Mouse (Mus musculus) kidney, embryonic 14.5 days (tissue): Measurements from ENCODE around the gene Ssr1. TPM values are rescaled to one million over a fixed set of nuclear protein-coding genes. Genes with fewer than 3 reads are reported as not detected.

Experiments
- ATAC-seq: fragments of 200-750 bp; cut with Nextera tagmentation; 2 replicates; pipeline ENCODE4 v1.8.0; 2017; ENCODE audit warnings: moderate number of reproducible peaks, mild to moderate bottlenecking, moderate TSS enrichment, moderate library complexity; ENCODE audit not compliant: low FRiP score, low TSS enrichment
- H3K27ac ChIP-seq: fragments of 300-500 bp; sonication (generic); 2 replicates; pipeline ENCODE4 v1.5.1; 2014; ENCODE audit warnings: low read depth, mild to moderate bottlenecking, low read length, moderate library complexity, mixed read lengths
- H3K27me3 ChIP-seq: fragments of 300-500 bp; sonication (generic); 2 replicates; pipeline ENCODE4 v1.6.1; 2014; ENCODE audit warnings: mild to moderate bottlenecking, low read length; ENCODE audit not compliant: control insufficient read depth, insufficient read depth
- H3K36me3 ChIP-seq: fragments of 300-500 bp; sonication (generic); 2 replicates; pipeline ENCODE4 v1.6.1; 2014; ENCODE audit warnings: low read length, mixed read lengths; ENCODE audit not compliant: control insufficient read depth, insufficient read depth
- H3K4me1 ChIP-seq: fragments of 300-500 bp; sonication (generic); 2 replicates; pipeline ENCODE4 v1.6.1; 2014; ENCODE audit warnings: low read length, mixed read lengths; ENCODE audit not compliant: control insufficient read depth, insufficient read depth
- H3K4me2 ChIP-seq: fragments of 300-500 bp; sonication (generic); replicated peaks from 2 replicates; pipeline ENCODE4 v1.6.1; 2014; ENCODE audit warnings: low read depth, mild to moderate bottlenecking, low read length
- H3K4me3 ChIP-seq: fragments of 300-500 bp; sonication (generic); 2 replicates; pipeline ENCODE4 v1.5.1; 2014; ENCODE audit warnings: mild to moderate bottlenecking, low read length
- H3K9ac ChIP-seq: fragments of 300-500 bp; sonication (generic); 2 replicates; pipeline ENCODE4 v1.6.1; 2014; ENCODE audit warnings: low read depth, mild to moderate bottlenecking, low read length, moderate library complexity
- H3K9me3 ChIP-seq: fragments of 300-500 bp; sonication (generic); 2 replicates; pipeline ENCODE4 v1.6.1; 2016; ENCODE audit warnings: low read length; ENCODE audit not compliant: control insufficient read depth
- WGBS: fragments of 180-500 bp; shearing (Covaris S2); extraction: QIAGEN DNeasy Blood & Tissue Kit; methylation state at CpG from one replicate; pipeline ENCODE4 v1.1.7; 2014; 5-methylcytosine and 5-hydroxymethylcytosine counted together
- polyA plus RNA-seq: library from polyadenylated mRNA; unstranded; fragments of >200 nt; fragmentation: Nextera tagmentation; extraction: Ambion mirVana; gene quantifications from 2 replicates; pipeline ENCODE4 v1.2.1, GENCODE M21; 2014

Gene Ssr1
- polyA plus RNA-seq, 1 experiment from 2014 or later: 133 TPM

DNA sequence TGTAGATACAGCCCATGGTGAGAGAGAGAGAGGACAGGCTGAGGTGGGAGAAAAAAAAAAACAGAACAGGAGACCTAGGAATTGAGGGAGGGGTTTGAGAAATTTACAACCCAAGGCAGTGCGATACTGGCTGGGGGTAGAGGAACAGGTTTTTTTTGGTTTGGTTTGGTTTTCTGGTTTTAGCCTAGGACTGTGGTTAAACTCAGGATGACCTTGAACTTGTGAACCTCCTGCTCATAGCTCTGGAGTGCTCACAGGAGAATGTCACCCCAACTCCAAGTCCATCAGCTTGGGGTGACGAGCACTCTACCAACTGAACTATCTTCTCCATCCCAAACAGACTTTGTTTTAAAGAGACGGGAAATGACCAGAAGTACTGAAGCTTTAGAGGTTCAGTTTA lies 50.6 kb downstream of the Ssr1 start:
- no peak for ATAC-seq
- no peak overlapping the region for H3K4me3 ChIP-seq
- no peaks in the 10 kb centered on the region for H3K27me3 ChIP-seq
- H3K4me2 ChIP-seq: no peak overlapping the region
- H3K4me1 ChIP-seq: peaks cover 34% of the 10 kb centered on the region
- no peaks in the 10 kb centered on the region for H3K9me3 ChIP-seq
- H3K27ac ChIP-seq: peak overlapping the region; percentile 80; the same call in 1 of the 2 replicates
- H3K9ac ChIP-seq: no peak overlapping the region
- peaks cover 16% of the 10 kb centered on the region for H3K36me3 ChIP-seq
- 57% methylated on average over 3 of the region's 3 CpGs for WGBS

DNA sequence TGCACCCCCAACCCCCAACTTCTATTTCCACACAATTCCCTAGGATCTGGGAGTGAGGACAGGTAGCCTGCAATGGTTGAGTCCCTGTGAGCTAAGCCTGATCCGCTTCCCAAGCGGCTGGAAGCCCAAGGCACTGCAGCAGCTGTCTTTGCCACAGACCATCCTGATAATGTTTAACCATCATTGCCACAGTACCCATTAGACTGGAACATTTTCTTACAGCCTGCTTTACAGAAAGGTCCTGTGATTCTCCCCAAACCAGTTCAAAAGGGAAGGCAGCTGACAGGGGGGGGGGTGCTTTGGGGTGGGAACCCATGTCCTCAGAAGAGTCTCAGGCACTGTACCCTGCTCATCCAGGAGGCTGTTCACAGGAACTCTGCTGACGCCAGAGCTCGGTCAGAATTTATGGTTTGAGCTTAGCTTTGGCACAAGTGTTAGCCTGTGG lies 51.1 kb downstream of the Ssr1 start:
- 33% methylated on average over 4 of the region's 4 CpGs for WGBS
- Histone ChIP-seq H3K4me1 (peaks cover 34% of the 10 kb centered on the region), H3K4me3 (no peak overlapping the region), H3K27me3 (no peaks in the 10 kb centered on the region), H3K27ac (peak overlapping the region; percentile 80), H3K36me3 (peaks cover 10% of the 10 kb centered on the region; the same call in 1 of the 2 replicates), H3K9me3 (no peaks in the 10 kb centered on the region), H3K4me2 (no peak overlapping the region), H3K9ac (no peak overlapping the region)
- ATAC-seq: peak; percentile 72

DNA sequence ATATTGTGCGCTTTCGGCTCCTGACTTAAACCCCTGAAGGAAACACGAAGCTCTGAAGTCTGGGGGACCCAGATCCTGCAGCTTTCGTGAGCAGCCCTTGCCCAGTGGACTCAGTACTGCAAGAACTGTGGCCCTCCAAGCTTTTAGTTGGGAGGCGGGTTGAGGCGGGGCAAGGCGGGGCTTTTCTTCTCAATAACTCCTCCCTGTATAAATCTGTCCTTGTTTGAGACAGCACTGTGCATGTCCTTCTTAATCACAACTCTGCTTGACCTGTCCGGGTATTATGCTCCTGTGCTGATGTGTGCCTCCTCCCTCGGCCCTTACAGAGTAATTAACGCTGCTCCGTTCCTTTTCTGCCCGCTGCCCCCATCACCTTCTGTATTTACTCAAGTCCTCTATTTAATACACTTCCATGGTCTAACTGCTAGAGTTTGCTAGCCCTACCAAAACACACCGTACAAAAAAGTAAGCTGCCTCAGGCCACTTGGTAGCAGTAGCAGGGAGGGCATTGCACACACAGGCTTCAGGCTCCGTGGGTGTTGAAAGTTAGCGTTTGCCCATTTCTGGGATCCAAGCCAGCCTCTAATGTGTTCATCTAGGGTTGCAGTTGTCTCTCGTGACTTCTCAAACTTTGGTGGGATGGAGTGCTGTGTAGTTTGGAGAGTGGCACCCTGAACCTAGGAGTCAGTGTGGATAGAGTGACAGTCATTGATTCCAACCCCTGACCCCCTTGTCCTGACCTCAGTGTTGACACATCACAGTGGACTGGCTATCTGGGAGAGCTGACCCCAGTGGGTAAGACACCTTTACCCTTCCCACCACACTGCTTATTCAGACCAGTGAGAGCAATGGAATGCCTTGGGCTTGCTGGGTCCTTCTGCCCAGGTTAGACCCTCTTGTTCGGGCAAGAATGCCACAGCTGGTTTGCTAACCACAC lies 51.8 kb downstream of the Ssr1 start:
- Histone ChIP-seq H3K27me3 (no peaks in the 10 kb centered on the region), H3K4me1 (peaks cover 34% of the 10 kb centered on the region), H3K4me3 (no peak overlapping the region), H3K36me3 (peaks cover 4% of the 10 kb centered on the region; the same call in 1 of the 2 replicates), H3K9me3 (no peaks in the 10 kb centered on the region), H3K9ac (0 out of 2 replicates have a peak overlapping the region, but pooled peaks have one; percentile 42), H3K27ac (peak overlapping the region; percentile 80), H3K4me2 (no peak overlapping the region)
- 40% methylated on average over 17 of the region's 17 CpGs for WGBS
- peak; percentile 55 for ATAC-seq

DNA sequence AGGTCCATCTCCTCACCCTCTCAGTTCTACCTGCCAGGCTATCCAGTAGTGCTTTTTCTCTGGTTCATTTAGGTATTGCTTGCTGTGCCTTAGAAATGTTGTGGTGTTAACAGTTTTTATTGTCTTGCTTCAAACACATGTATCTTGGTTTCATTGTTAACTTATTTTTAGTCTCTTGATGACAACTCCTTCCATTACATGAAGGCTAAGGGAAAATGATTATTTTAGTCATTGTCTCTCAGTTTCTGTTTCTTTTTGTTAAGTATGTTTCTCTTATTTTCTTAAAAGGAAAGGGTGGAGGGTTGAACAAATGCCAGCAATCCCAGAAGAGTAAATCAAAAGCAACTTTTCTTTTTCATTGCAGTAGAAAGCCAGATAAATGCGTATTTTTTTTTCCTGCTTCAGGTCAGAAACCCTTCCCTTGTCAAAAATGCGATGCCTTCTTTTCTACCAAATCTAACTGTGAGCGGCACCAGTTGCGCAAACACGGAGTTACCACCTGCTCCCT lies 52.8 kb downstream of the Ssr1 start:
- H3K27ac ChIP-seq: no peak overlapping the region
- H3K9ac ChIP-seq: no peak overlapping the region
- ATAC-seq: no peak
- no peak overlapping the region for H3K4me2 ChIP-seq
- peaks cover 7% of the 10 kb centered on the region; the same call in 1 of the 2 replicates for H3K36me3 ChIP-seq
- H3K9me3 ChIP-seq: no peaks in the 10 kb centered on the region
- H3K27me3 ChIP-seq: no peaks in the 10 kb centered on the region
- no peak overlapping the region for H3K4me3 ChIP-seq
- peaks cover 34% of the 10 kb centered on the region for H3K4me1 ChIP-seq
- 72% methylated on average over 5 of the region's 5 CpGs for WGBS

DNA sequence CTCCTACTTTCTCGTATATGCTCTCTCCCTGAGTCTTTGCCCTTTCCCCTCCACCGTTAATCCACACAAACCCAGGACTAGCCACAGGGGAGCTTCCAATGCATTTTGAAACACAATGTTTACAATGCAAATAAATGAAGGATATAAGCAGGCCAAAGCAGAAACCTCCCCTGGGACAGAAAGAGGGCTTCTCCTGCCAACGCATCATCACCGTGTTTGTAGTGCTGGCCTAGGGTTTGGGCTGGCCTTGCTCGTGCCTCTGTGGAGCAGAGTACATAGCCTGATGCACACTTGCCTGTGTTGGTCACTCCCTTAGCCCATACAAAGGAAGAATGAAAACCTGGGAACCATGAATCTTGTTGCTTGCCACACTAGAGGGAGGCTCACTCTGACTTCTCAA lies 53.4 kb downstream of the Ssr1 start:
- H3K4me3 ChIP-seq: no peak overlapping the region
- 73% methylated on average over 5 of the region's 5 CpGs for WGBS
- H3K27me3 ChIP-seq: no peaks in the 10 kb centered on the region
- no peaks in the 10 kb centered on the region for H3K9me3 ChIP-seq
- no peak overlapping the region for H3K4me2 ChIP-seq
- ATAC-seq: no peak
- H3K4me1 ChIP-seq: peaks cover 34% of the 10 kb centered on the region
- peaks cover 13% of the 10 kb centered on the region; the same call in 1 of the 2 replicates for H3K36me3 ChIP-seq
- no peak overlapping the region for H3K9ac ChIP-seq
- H3K27ac ChIP-seq: no peak overlapping the region

DNA sequence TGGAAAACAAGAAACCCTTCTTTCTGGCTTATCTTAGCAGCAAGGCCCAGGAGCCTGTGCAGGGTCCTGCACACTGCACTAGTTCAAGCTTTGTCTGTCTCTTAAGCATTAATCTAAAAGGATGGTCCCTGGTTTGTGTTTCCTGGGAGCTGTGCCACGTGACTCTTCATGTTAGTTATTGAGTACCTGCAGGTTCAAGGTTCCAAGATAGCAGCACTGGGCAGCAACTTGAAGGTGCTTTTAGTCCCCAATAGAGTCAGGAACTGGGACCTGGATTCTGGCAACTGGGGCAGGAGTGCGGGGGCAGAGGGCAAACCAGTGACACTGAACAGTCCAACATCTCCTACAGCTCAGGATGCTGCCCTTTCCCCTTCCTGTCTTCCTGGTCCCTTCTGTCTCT lies 53.9 kb downstream of the Ssr1 start:
- ATAC-seq: no peak
- Histone ChIP-seq H3K27ac (no peak overlapping the region), H3K4me1 (peaks cover 34% of the 10 kb centered on the region), H3K9ac (no peak overlapping the region), H3K4me2 (no peak overlapping the region), H3K9me3 (no peaks in the 10 kb centered on the region), H3K27me3 (no peaks in the 10 kb centered on the region), H3K4me3 (no peak overlapping the region), H3K36me3 (peaks cover 14% of the 10 kb centered on the region; the same call in 1 of the 2 replicates)
- 83% methylated on average over 2 of the region's 2 CpGs for WGBS

DNA sequence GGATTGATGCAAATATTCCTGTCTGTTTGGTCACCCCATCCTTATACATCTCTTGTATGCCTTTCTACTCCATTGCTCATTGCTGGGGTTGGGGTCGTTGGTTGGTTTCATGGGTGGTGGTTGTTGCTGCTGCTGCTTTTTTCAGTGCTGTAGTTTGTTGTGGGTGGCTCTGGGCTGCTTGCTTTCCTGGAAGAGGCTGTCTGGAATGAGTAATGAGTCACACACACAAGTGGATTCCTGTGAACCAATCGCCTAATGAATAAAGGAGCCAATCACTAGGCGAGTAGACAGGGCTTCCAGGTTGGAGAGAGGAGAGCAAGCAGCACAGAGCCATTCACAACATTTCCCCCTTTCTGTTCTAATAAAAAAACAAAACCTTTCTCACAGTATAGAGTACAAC lies 57.7 kb downstream of the Ssr1 start:
- H3K9me3 ChIP-seq: no peaks in the 10 kb centered on the region
- no peak overlapping the region for H3K4me3 ChIP-seq
- H3K36me3 ChIP-seq: peaks cover 45% of the 10 kb centered on the region
- no peak overlapping the region for H3K27ac ChIP-seq
- H3K9ac ChIP-seq: no peak overlapping the region
- no peaks in the 10 kb centered on the region for H3K27me3 ChIP-seq
- ATAC-seq: no peak
- 84% methylated on average over 3 of the region's 3 CpGs for WGBS
- H3K4me2 ChIP-seq: no peak overlapping the region
- H3K4me1 ChIP-seq: peaks cover 9% of the 10 kb centered on the region

DNA sequence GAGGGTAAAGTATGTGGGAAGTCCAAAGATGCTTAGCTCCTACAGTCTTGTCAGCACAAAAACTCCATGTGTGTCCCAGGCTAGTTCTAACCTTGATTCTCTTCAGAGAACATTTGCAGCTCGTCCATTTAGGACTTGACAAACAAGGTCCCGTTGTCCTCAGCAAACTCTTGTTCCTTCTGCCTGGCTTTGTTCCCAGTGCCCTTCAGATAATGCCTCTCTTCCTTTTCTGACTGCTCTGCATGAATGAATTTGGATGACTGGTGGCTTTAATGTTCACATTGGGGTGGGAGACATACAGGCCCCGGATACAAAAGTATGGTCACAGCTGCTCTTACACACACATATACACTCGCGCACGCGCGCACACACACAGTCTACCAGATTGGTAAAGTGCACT lies 59.1 kb downstream of the Ssr1 start:
- H3K27ac ChIP-seq: no peak overlapping the region

DNA sequence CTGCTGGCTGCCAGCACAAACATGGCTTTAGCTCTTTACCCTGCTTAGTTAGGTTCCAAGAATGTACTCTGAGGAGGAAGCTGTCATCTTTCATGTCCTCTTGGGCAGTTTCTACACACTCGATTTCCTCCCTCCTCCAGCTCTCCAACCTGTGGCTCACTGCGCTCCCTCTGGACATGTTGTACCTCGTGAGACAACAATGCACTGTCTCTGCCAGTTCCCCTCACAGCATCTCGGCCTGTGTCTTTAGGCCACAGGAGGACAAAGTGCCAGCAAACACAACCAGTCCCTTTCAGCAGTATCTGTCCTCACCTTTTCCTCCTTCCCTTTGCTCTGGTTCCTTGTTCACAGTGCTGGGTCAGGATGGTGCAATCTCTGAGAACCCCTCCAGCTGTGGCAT lies 59.9 kb downstream of the Ssr1 start:
- H3K36me3 ChIP-seq: peaks cover 67% of the 10 kb centered on the region
- H3K27me3 ChIP-seq: no peaks in the 10 kb centered on the region
- H3K4me3 ChIP-seq: no peak overlapping the region
- no peak overlapping the region for H3K9ac ChIP-seq
- H3K4me1 ChIP-seq: peaks cover 3% of the 10 kb centered on the region; the same call in 1 of the 2 replicates
- no peak for ATAC-seq
- 78% methylated on average over 4 of the region's 4 CpGs for WGBS
- H3K27ac ChIP-seq: no peak overlapping the region
- H3K9me3 ChIP-seq: no peaks in the 10 kb centered on the region
- H3K4me2 ChIP-seq: no peak overlapping the region

More for the DNA sequence above, 59.1 kb downstream of the Ssr1 start:
- Histone ChIP-seq H3K4me1 (peaks cover 3% of the 10 kb centered on the region; the same call in 1 of the 2 replicates), H3K9ac (no peak overlapping the region), H3K4me3 (no peak overlapping the region), H3K9me3 (no peaks in the 10 kb centered on the region), H3K36me3 (peaks cover 59% of the 10 kb centered on the region), H3K27me3 (no peaks in the 10 kb centered on the region), H3K4me2 (no peak overlapping the region)
- ATAC-seq: no peak
- whole genome bisulfite sequencing: 89% methylated on average over 8 of the region's 8 CpGs
